Mouse (Mus musculus): ENCODE measurements around the gene Prrxl1. TPM values are rescaled to one million over a fixed set of nuclear protein-coding genes. Genes with fewer than 3 reads are reported as not detected.

The Prrxl1 gene
- polyA plus RNA-seq, 1 experiment, result not detected

GRCm38 (mm10) chr14:32572519-32572918 lies 26.7 kb upstream of the Prrxl1 start:
- H3K36me3 ChIP-seq (ENCODE audit: control insufficient read depth, insufficient read depth, low read length), result peaks cover 67% of the 10 kb centered on the region

DNA sequence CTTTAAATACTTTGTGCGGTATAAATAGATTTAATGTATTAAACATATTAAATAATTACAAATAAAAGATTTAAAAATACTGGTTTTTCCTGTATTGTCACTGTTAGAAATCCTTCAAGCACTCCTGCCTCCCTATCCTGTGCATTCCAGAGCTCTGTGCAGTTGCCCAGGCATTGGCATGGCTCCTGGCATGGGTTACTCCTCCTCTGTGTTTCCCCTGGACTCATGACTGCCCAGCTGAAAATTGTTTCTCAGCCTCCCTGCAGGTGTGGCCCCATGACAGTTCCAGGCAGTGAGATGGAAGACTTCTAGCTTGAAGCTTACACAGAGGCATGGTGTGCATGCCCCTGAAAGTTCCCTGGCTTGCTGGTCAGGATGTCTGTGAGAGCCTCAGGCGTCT lies 20.8 kb upstream of the Prrxl1 start:
- TF ChIP-seq CTCF (IDR thresholded peaks at IDR 0.05; ENCODE audit: extremely low read depth, insufficient read length, insufficient replicate concordance, low read depth, low read length), result no peak
- TF ChIP-seq POLR2A (IDR thresholded peaks at IDR 0.05; ENCODE audit: low read depth, low read length), result no peak
- peaks cover 35% of the 10 kb centered on the region for H3K36me3 ChIP-seq (ENCODE audit: control insufficient read depth, insufficient read depth, low read length)
- H3K27me3 ChIP-seq (ENCODE audit: control insufficient read depth, insufficient read depth, low read length), result no peaks in the 10 kb centered on the region
- no peak overlapping the region for H3K4me3 ChIP-seq (ENCODE audit: low read depth, low read length)
- no peak overlapping the region for H3K27ac ChIP-seq (ENCODE audit: insufficient read depth, low read depth, low read length)
- WGBS, result 94% methylated on average over 2 of the region's 2 CpGs
- no peaks in the 10 kb centered on the region for H3K4me1 ChIP-seq (ENCODE audit: control insufficient read depth, insufficient read depth, insufficient read length, low read length)

More at GRCm38 (mm10) chr14:32572519-32572918, 26.7 kb upstream of the Prrxl1 start:
- 75% methylated on average over 8 of the region's 8 CpGs for WGBS
- Histone ChIP-seq H3K4me1 (ENCODE audit: control insufficient read depth, insufficient read depth, insufficient read length, low read length) (no peaks in the 10 kb centered on the region), H3K27ac (ENCODE audit: insufficient read depth, low read depth, low read length) (no peak overlapping the region), H3K27me3 (ENCODE audit: control insufficient read depth, insufficient read depth, low read length) (no peaks in the 10 kb centered on the region), H3K4me3 (ENCODE audit: low read depth, low read length) (no peak overlapping the region)
- TF ChIP-seq POLR2A (IDR thresholded peaks at IDR 0.05; ENCODE audit: low read depth, low read length) (no peak), CTCF (IDR thresholded peaks at IDR 0.05; ENCODE audit: extremely low read depth, insufficient read length, insufficient replicate concordance, low read depth, low read length) (no peak)

GRCm38 (mm10) chr14:32583696-32584095 lies 15.5 kb upstream of the Prrxl1 start:
- Histone ChIP-seq H3K27ac (ENCODE audit: insufficient read depth, low read depth, low read length) (no peak overlapping the region), H3K36me3 (ENCODE audit: control insufficient read depth, insufficient read depth, low read length) (peaks cover 1% of the 10 kb centered on the region; the same call in 1 of the 2 replicates), H3K4me1 (ENCODE audit: control insufficient read depth, insufficient read depth, insufficient read length, low read length) (no peaks in the 10 kb centered on the region), H3K4me3 (ENCODE audit: low read depth, low read length) (no peak overlapping the region), H3K27me3 (ENCODE audit: control insufficient read depth, insufficient read depth, low read length) (no peaks in the 10 kb centered on the region)
- 85% methylated on average over 9 of the region's 9 CpGs for WGBS
- TF ChIP-seq POLR2A (IDR thresholded peaks at IDR 0.05; ENCODE audit: low read depth, low read length), result no peak
- TF ChIP-seq CTCF (IDR thresholded peaks at IDR 0.05; ENCODE audit: extremely low read depth, insufficient read length, insufficient replicate concordance, low read depth, low read length), result no peak

DNA sequence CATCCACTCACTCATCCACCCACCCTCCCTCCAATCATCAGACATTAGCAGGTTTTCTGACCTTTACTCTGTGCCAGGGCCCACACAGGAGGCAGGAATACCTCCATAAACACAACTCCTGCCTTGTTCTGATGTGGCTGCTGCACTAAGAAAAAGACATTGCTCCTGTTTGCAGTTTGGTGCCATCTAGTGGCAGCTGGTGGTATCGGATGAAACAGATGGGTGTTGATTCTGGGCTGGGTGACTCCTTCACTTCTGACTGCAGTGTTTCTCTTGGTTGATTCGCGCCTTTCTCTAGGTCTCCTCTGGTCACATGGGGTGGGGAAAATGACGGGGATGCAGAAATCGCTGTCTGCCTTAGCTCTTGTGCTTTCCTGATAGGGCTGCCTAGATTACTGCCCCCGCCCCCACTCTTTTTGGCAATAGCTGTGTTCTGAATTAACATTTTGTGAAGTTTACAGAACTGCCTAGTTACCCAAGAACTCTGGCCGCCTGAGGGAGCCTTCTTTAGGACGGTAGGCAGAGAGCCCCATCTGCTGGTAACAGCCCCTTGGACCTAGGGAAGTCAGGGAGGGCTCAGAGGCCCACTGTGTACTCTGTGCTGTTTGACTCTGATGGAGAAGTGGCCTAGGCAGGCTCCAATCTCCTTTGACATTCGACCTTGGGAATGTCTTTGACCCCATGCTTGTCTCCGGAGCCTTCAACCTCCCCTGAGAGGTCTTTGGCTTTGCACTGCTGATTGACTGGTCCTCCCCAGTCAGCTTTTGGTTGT lies 12.0 kb upstream of the Prrxl1 start:
- WGBS, result 15% methylated on average over 10 of the region's 10 CpGs
- H3K27ac ChIP-seq (ENCODE audit: insufficient read depth, low read depth, low read length), result no peak overlapping the region

GRCm38 (mm10) chr14:32590377-32590776 lies 8.8 kb upstream of the Prrxl1 start:
- TF ChIP-seq POLR2A (IDR thresholded peaks at IDR 0.05; ENCODE audit: low read depth, low read length), result no peak
- TF ChIP-seq CTCF (IDR thresholded peaks at IDR 0.05; ENCODE audit: extremely low read depth, insufficient read length, insufficient replicate concordance, low read depth, low read length), result no peak
- Histone ChIP-seq H3K27me3 (ENCODE audit: control insufficient read depth, insufficient read depth, low read length) (no peaks in the 10 kb centered on the region), H3K4me3 (ENCODE audit: low read depth, low read length) (no peak overlapping the region), H3K36me3 (ENCODE audit: control insufficient read depth, insufficient read depth, low read length) (no peaks in the 10 kb centered on the region), H3K27ac (ENCODE audit: insufficient read depth, low read depth, low read length) (0 out of 2 replicates have a peak overlapping the region, but pooled peaks have one; percentile 42), H3K4me1 (ENCODE audit: control insufficient read depth, insufficient read depth, insufficient read length, low read length) (peaks cover 8% of the 10 kb centered on the region; the same call in 1 of the 2 replicates)
- 41% methylated on average over 3 of the region's 3 CpGs for WGBS

More for the DNA sequence above, 12.0 kb upstream of the Prrxl1 start:
- H3K36me3 ChIP-seq (ENCODE audit: control insufficient read depth, insufficient read depth, low read length), result no peaks in the 10 kb centered on the region
- peaks cover 8% of the 10 kb centered on the region; the same call in 1 of the 2 replicates for H3K4me1 ChIP-seq (ENCODE audit: control insufficient read depth, insufficient read depth, insufficient read length, low read length)
- no peak overlapping the region for H3K4me3 ChIP-seq (ENCODE audit: low read depth, low read length)
- no peaks in the 10 kb centered on the region for H3K27me3 ChIP-seq (ENCODE audit: control insufficient read depth, insufficient read depth, low read length)
- no peak for TF ChIP-seq POLR2A (IDR thresholded peaks at IDR 0.05; ENCODE audit: low read depth, low read length)
- TF ChIP-seq CTCF (IDR thresholded peaks at IDR 0.05; ENCODE audit: extremely low read depth, insufficient read length, insufficient replicate concordance, low read depth, low read length), result peak; percentile 72; the same call in 1 of the 2 replicates

DNA sequence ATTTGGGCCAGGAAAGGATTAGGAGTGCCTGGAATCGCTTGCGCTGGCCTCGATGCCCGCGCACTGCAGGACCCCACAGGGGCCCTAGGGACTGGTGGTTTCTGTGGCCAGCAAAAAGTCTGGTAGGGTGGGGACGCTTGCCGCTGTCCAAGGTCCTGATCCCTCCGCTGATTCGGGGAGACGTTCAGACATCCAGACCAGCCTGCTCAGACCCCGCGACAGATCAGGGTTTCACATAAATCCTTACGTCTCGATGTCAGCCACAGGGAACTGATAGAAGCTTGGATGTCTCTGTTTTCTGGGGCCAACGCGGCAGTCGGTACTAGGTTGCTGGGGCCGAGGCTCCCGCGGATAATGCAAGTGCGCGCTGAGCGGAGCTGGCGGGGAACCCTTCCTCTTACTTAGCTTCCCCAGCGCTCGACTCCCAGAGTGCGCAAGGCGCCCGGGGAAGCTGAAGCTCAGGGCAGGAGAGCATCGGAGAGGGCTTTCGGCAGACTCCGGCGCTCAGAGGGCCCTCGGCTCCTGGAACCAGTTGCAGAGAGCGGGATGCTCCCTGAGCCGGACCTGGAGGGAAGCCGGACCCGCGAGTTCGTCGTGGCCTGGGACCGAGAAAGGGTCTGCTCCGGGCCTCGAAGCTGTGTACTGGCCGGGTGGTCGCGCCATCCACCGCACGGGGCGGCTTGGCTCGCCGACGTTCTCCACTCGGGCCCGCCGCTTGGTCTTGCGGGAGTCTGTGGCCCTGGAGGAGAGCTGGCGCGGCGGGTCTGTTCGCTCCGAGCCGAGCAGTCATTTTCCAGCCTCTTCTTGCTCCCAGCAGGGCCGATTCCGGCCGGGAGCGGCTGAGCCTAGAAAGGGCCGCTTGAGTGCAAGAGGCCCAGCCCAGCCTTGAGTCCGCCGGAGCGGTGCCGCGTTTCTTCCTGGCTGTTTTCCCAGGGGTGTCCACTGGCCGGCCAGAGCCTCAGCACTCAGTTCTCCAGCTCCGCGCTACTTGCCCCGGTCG lies 1.7 kb upstream of the Prrxl1 start:
- Histone ChIP-seq H3K4me3 (ENCODE audit: low read depth, low read length) (0 out of 2 replicates have a peak overlapping the region, but pooled peaks have one; percentile 2), H3K36me3 (ENCODE audit: control insufficient read depth, insufficient read depth, low read length) (no peaks in the 10 kb centered on the region), H3K27ac (ENCODE audit: insufficient read depth, low read depth, low read length) (no peak overlapping the region), H3K4me1 (ENCODE audit: control insufficient read depth, insufficient read depth, insufficient read length, low read length) (peaks cover 3% of the 10 kb centered on the region; the same call in 1 of the 2 replicates), H3K27me3 (ENCODE audit: control insufficient read depth, insufficient read depth, low read length) (peaks cover 42% of the 10 kb centered on the region)
- TF ChIP-seq CTCF (IDR thresholded peaks at IDR 0.05; ENCODE audit: extremely low read depth, insufficient read length, insufficient replicate concordance, low read depth, low read length) (no peak), POLR2A (IDR thresholded peaks at IDR 0.05; ENCODE audit: low read depth, low read length) (0 out of 2 replicates have a peak, but pooled peaks have one; percentile 13)
- 3% methylated on average over 78 of the region's 78 CpGs for WGBS

Data from small intestine, adult 2 months (tissue).